Mouse (Mus musculus) cerebellum, adult 2 months (tissue): ENCODE data around the gene Slc9a3r1. TPM values are rescaled to one million over a fixed set of nuclear protein-coding genes. Genes with fewer than 3 reads are reported as not detected.

Experiments used
- DNase-seq, 2 experiments: peaks; one replicate each; pipeline ENCODE4 v3.0.0; 2021
- H3K27ac ChIP-seq: fragments of 200-500 bp; 2 replicates; pipeline ENCODE4 v1.5.1; 2012; ENCODE audit warnings: low read length, control low read depth, inconsistent platforms; ENCODE audit not compliant: insufficient read depth
- H3K27me3 ChIP-seq: fragments of 200-500 bp; 2 replicates; pipeline ENCODE4 v1.6.1; 2012; ENCODE audit warnings: inconsistent platforms, mild to moderate bottlenecking, low read length, moderate library complexity; ENCODE audit not compliant: control insufficient read depth, insufficient read depth
- H3K4me1 ChIP-seq: fragments of 200-500 bp; 2 replicates; pipeline ENCODE4 v1.6.1; 2011; ENCODE audit warnings: low read length; ENCODE audit not compliant: control insufficient read depth, insufficient read depth
- H3K4me3 ChIP-seq: fragments of 200-500 bp; replicated peaks from 2 replicates; pipeline ENCODE3; 2011; ENCODE audit warnings: mild to moderate bottlenecking, low read depth, low read length, control low read depth; ENCODE audit not compliant: insufficient read depth
- CTCF ChIP-seq: fragments of 200-500 bp; IDR thresholded peaks from 2 replicates; pipeline ENCODE4 v1.5.1; 2011; ENCODE audit warnings: low read depth, mild to moderate bottlenecking, control low read depth, low read length, moderate library complexity, borderline replicate concordance; ENCODE audit not compliant: insufficient read depth
- POLR2A ChIP-seq: fragments of 200-500 bp; IDR thresholded peaks from 2 replicates; pipeline ENCODE4 v1.6.1; 2011; ENCODE audit warnings: low read length, control low read depth, borderline replicate concordance; ENCODE audit not compliant: insufficient read depth
- WGBS: fragments of 180-500 bp; shearing (Covaris S2); methylation state at CpG from one replicate; pipeline ENCODE4 v1.1.7; 2018; 5-methylcytosine and 5-hydroxymethylcytosine counted together
- polyA plus RNA-seq: library from polyadenylated mRNA; depleted of rRNA; stranded (reverse); fragments of >200 nt; gene quantifications from 2 replicates; pipeline ENCODE4 v1.2.3, GENCODE M21; 2012

Slc9a3r1 gene
- polyA plus RNA-seq, 1 experiment: 87.2 TPM

GRCm38 (mm10) chr11:115160016-115160797 is 2.9 kb upstream of the Slc9a3r1 start:
- TF ChIP-seq POLR2A: no peak
- TF ChIP-seq CTCF: peak; percentile 83
- peak; percentile 85 to 95 for DNase-seq
- Histone ChIP-seq H3K4me3 (no peak overlapping the region), H3K4me1 (no peaks in the 10 kb centered on the region), H3K27me3 (no peaks in the 10 kb centered on the region), H3K27ac (no peak overlapping the region)
- 33% methylated on average over 11 of the region's 11 CpGs for WGBS

- TF ChIP-seq POLR2A (no peak), CTCF (peak; percentile 89)
- H3K4me3 ChIP-seq: no peak overlapping the region
- H3K27me3 ChIP-seq: no peaks in the 10 kb centered on the region
- peaks cover 3% of the 10 kb centered on the region; the same call in 1 of the 2 replicates for H3K4me1 ChIP-seq
- H3K27ac ChIP-seq: no peak overlapping the region
- WGBS: 31% methylated on average over 10 of the region's 10 CpGs
- peak; percentile 71 to 80 for DNase-seq
Measured at GRCm38 (mm10) chr11:115160883-115161577, 2.1 kb upstream of the Slc9a3r1 start.

- peak in 1 of 2 experiments; percentile 16 for DNase-seq
- TF ChIP-seq CTCF (no peak), POLR2A (no peak)
- H3K27me3 ChIP-seq: no peaks in the 10 kb centered on the region
- peaks cover 5% of the 10 kb centered on the region; the same call in 1 of the 2 replicates for H3K4me1 ChIP-seq
- no peak overlapping the region for H3K27ac ChIP-seq
- 76% methylated on average over 9 of the region's 9 CpGs for WGBS
- no peak overlapping the region for H3K4me3 ChIP-seq
Measured at GRCm38 (mm10) chr11:115161578-115162204, 1.4 kb upstream of the Slc9a3r1 start.

- no peak for TF ChIP-seq POLR2A
- no peak for TF ChIP-seq CTCF
- H3K27me3 ChIP-seq: no peaks in the 10 kb centered on the region
- no peak overlapping the region for H3K27ac ChIP-seq
- H3K4me1 ChIP-seq: peaks cover 5% of the 10 kb centered on the region; the same call in 1 of the 2 replicates
- no peak overlapping the region for H3K4me3 ChIP-seq
- 47% methylated on average over 9 of the region's 9 CpGs for WGBS
- DNase-seq: no peak
Measured at GRCm38 (mm10) chr11:115162205-115162601, 938 bp upstream of the Slc9a3r1 start.

- under 1% methylated on average over 47 of the region's 47 CpGs for WGBS
- DNase-seq: peak in 1 of 2 experiments; percentile 57
- Histone ChIP-seq H3K27me3 (no peaks in the 10 kb centered on the region), H3K27ac (peak overlapping the region; percentile 71), H3K4me3 (peak overlapping the region; percentile 83), H3K4me1 (peaks cover 5% of the 10 kb centered on the region; the same call in 1 of the 2 replicates)
- TF ChIP-seq CTCF (no peak), POLR2A (no peak)
Measured at GRCm38 (mm10) chr11:115163568-115164150, 518 bp downstream of the Slc9a3r1 start.

GRCm38 (mm10) chr11:115164341-115164975 is 1.3 kb downstream of the Slc9a3r1 start:
- peak in 1 of 2 experiments; percentile 39 for DNase-seq
- Histone ChIP-seq H3K27me3 (no peaks in the 10 kb centered on the region), H3K4me3 (peak overlapping the region; percentile 83), H3K27ac (peak overlapping the region; percentile 46), H3K4me1 (peaks cover 5% of the 10 kb centered on the region; the same call in 1 of the 2 replicates)
- TF ChIP-seq CTCF: no peak
- no peak for TF ChIP-seq POLR2A
- under 1% methylated on average over 14 of the region's 14 CpGs for WGBS

- DNase-seq: peak; percentile 73 to 81
- WGBS: 4% methylated on average over 9 of the region's 9 CpGs
- H3K27ac ChIP-seq: peak overlapping the region; percentile 46
- TF ChIP-seq POLR2A (peak; percentile 37; the same call in 1 of the 2 replicates), CTCF (no peak)
- peak overlapping the region; percentile 83 for H3K4me3 ChIP-seq
- H3K4me1 ChIP-seq: peaks cover 5% of the 10 kb centered on the region; the same call in 1 of the 2 replicates
- no peaks in the 10 kb centered on the region for H3K27me3 ChIP-seq
Measured at GRCm38 (mm10) chr11:115164976-115165374, 1.8 kb downstream of the Slc9a3r1 start.
